Mouse (Mus musculus) T-helper 1 cell (primary cell): Measurements from ENCODE around the gene Sirt4.

ENCODE experiments used
- in situ Hi-C: fragments of 300-600 bp; cut with MboI, MseI; formaldehyde crosslinking; loops from one replicate; pipeline ENCODE4 v1.15.1; 2025; ENCODE audit warnings: high pct_unique_total_duplicates

Sirt4 gene

GRCm38 (mm10) chr5:115492711-115493335, 8.3 kb upstream of the Sirt4 start:
- in situ Hi-C loops: no loop called here

- in situ Hi-C loops: no loop called here
Measured at GRCm38 (mm10) chr5:115491771-115492322, 7.3 kb upstream of the Sirt4 start.

GRCm38 (mm10) chr5:115491076-115491475, 6.6 kb upstream of the Sirt4 start:
- in situ Hi-C loops: no loop called here

- in situ Hi-C loops: no loop called here
Measured at GRCm38 (mm10) chr5:115490638-115491000, 6.1 kb upstream of the Sirt4 start.

GRCm38 (mm10) chr5:115489699-115490637, 5.4 kb upstream of the Sirt4 start:
- in situ Hi-C loops: no loop called here

- in situ Hi-C loops: no loop called here
Measured at GRCm38 (mm10) chr5:115488841-115489698, 4.5 kb upstream of the Sirt4 start.

GRCm38 (mm10) chr5:115487942-115488580, 3.5 kb upstream of the Sirt4 start:
- in situ Hi-C loops: no loop called here

- in situ Hi-C loops: no loop called here
Measured at GRCm38 (mm10) chr5:115487353-115487752, 2.8 kb upstream of the Sirt4 start.

GRCm38 (mm10) chr5:115486726-115487125, 2.2 kb upstream of the Sirt4 start:
- in situ Hi-C loops: no loop called here

- in situ Hi-C loops: no loop called here
Measured at GRCm38 (mm10) chr5:115485489-115486205, 1.1 kb upstream of the Sirt4 start.

- in situ Hi-C loops: no loop called here
Measured at GRCm38 (mm10) chr5:115484996-115485395, 471 bp upstream of the Sirt4 start.

- in situ Hi-C loops: no loop called here
Measured at GRCm38 (mm10) chr5:115483385-115483784, 1.1 kb downstream of the Sirt4 start.

GRCm38 (mm10) chr5:115482390-115483265, 1.9 kb downstream of the Sirt4 start:
- in situ Hi-C loops: no loop called here

GRCm38 (mm10) chr5:115480101-115480500, 4.4 kb downstream of the Sirt4 start:
- in situ Hi-C loops: no loop called here

- in situ Hi-C loops: no loop called here
Measured at GRCm38 (mm10) chr5:115479561-115479960, 5.0 kb downstream of the Sirt4 start.

GRCm38 (mm10) chr5:115476107-115476727, 8.3 kb downstream of the Sirt4 start:
- in situ Hi-C loops: no loop called here

GRCm38 (mm10) chr5:115475337-115476106, 9.0 kb downstream of the Sirt4 start:
- in situ Hi-C loops: no loop called here

- in situ Hi-C loops: no loop called here
Measured at GRCm38 (mm10) chr5:115474174-115474828, 10.2 kb downstream of the Sirt4 start.
